Mouse (Mus musculus) c-Kit-positive CD71-positive TER-119-negative erythroid progenitor cells, embryonic 14.5 days (primary cell): ENCODE results near the gene Plscr3.
A peak's percentile ranks its signal among the peaks of the same experiment; 100 is the strongest.

Source experiments
- DNase-seq: peaks from one replicate; pipeline ENCODE4 v3.0.0-alpha.2; 2013; ENCODE audit warnings: low read depth

Gene Plscr3

DNA sequence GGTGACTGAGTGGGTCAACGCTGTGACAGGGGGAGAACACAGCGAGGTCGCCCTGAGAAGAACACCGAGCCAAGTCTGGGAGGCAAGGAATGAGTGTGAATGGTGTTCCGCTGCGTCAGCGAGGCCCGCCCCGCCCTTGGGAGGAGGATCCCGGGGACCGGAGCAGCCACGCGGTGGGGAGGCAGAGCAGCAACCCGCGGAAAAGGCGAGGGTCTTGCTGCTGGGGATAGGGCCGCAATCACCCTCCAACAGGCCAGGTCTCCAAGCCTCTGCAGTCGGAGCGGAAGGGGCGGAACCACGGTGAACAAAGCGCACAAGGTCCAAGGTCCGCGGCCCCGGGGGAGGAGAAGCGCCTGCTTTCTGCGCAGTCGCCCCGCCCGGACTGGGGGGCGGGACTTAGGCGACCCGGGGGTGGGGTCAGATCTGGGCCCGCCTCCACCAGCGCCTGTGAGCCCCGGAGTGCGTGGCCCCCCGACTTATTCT lies at the start of gene Plscr3:
Plscr3 (plus strand) TSS at position 179 of the 483 bp plus-strand sequence.
- DNase-seq, result peak; percentile 79

DNA sequence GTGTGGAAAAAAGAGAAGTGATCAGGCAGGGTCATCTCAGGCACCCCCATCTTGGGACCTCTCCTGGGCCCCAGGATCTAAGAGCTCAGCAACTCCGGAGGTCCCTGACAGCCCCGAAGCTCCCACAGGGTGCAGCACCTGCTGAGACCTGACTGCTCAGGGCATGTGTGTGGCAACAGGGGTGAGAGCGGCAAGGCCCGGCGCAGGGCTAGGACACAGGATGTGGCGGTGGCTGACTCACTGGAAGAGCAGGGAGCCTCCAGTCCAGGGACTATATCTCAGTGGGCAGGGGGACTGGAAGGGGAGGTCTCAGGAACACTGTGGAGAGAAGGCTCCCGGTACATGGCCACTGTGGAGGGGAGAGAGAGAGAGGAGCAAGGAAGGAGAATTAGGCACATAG lies 48.3 kb upstream of the Plscr3 start:
- no peak for DNase-seq

DNA sequence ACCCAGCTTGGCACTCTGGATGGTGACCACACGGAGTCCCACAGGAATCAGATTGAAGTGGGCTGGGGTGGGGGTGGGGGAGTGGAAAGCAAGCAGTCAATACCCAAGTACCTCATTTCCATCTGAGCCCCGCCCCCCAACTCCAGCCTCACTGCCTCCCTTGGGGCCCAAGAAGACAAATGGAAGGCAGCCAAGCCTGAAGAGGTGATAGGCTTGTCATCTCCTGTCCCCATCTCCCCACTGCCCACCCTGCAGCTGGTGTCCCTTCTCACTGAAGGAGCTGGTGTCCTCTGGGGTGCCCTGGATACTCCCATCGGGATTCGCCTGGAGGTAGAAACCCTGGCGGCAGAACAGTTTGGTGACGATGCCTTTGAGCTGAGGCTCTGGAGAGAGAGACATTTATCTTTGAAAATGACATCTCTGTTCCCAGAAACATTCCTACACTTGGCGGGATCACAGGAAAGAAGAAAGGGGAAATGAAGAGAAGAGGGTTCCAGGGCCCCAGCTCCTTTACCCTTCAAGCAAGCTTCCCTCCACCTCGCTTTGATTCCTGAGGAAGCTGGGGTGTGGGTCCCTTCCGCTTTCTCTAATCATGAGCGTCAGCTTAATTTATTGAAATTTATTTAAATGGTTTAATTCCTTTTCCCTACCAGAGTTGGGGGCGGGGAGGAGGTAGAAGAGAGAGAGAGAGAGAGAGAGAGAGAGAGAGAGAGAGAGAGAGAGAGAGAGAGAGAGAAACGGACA lies 46.6 kb upstream of the Plscr3 start:
- DNase-seq, result no peak

DNA sequence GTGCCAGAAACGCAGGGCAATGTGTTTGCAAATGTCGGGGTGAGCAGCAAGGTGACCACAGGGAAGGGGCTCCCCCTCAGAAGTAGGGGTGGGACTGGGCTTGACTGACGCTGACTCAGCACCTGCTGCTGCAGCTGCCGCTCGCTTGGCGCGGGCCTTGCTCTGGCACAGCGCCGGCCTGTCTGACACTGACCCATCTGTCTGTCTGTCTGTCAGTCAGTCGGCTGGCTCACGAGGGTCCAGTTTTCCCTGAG lies 46.1 kb upstream of the Plscr3 start:
- no peak for DNase-seq

DNA sequence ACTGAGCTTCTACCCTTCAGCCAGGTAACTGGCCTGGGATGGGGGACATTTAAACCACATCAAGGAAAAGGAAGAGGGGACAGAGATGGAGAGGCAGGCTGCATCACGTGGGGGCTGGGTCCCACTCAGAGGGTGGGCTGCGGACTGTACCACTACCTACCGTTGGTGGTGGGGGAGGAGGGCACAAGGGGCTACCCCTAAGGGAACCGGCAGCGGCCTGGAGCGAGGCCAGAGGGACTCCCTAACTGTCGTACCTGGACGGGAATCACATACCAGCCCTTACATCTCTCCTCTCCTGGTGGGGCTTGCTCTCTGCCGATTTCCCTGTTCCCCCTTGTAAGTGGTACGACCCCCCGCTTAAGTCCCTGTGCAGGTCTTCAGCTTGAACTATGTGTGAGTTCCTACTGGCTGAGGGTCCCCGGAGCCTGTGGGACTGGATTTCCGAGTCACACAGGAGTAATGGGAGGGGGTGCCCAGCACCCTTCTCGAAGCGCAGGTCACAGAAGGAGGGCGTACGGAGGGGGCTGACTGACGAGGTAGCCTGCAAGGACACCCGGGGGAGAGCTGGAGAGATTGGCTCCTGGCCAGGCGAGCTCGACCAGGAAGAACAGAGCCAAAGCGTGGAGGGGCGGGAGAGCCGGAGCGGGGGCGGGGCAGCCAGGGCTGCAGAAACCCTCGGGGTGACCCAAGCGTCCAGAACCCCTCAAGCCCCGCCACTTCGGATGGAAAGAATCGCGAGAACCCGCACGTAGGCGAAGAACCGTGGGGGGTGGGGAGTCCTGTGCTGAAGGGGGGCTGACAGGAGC lies 45.6 kb upstream of the Plscr3 start:
- no peak for DNase-seq

DNA sequence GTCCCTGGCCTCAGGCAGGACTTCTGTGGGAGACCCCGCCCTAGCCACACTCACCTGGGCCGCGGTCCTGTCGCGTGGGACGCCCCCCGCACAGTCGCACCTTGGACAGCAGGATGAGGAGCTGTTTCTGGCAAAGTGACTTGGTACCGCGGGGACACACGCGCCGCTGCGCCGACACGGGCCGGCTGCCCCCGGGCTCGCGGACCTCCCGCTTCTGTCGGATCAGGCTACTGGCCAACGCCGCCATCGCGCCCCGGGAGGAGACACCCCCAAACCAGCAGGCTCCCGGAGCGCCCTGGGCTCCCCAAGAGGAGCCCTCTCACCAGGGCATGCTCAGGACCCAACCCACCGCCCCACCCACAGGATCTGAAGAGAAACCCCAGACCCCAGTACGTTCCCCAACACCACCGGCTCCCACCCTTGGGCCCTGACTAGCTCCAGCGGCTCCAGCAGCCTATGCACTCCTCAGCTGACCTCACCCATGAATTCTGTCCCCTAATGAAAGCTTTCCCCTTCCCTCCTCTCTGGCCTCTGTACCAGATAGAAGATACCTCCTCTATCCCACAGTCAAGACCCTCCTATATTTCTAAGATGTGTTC lies 44.7 kb upstream of the Plscr3 start, which contains the start of gene Fgf11:
Fgf11 (minus strand) TSS at position 479 of the 599 bp plus-strand sequence.
- no peak for DNase-seq

DNA sequence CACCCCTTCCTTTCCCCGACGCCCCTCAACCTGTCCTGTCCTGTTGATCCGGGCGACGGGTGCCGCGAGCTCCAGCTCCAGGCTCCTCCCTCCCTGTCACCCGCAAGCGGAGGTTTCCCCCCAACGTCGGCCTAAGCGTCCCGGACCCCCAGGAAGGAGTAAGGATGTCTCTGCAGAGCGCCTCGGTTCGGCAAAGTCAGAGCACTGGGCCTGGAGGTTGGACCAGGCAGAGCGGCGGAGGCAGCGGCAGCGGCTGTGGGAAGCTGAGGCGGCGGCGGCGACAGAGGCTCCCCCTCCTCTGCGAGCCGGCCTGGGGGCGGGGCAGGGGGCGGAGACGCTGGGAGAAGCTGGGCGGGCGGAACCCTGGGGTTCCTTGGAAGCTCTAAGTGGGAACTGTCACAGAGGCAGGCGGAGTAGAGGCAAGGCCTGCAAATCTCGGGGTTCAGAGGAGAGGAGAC lies 43.5 kb upstream of the Plscr3 start:
- DNase-seq, result peak; percentile 34

DNA sequence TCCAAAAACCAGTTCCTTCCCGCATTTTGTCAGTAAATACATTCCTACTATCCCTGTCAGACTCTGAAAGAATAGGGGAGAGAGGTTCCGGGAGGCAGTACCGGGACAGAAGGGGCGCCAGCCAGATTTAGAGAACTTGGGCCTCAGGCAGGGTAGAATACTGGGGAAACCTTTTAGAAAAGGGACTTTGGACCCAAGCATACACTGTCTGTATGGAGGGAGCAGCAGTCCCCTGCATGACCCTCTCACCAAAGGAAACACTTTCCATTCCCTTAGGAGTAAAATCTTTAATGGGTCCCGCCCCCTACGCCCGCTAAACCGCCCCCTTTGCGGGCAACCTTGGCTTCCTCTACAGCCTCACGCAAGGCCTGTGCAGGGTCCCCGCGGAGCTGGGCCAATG lies 42.8 kb upstream of the Plscr3 start:
- DNase-seq, result no peak

DNA sequence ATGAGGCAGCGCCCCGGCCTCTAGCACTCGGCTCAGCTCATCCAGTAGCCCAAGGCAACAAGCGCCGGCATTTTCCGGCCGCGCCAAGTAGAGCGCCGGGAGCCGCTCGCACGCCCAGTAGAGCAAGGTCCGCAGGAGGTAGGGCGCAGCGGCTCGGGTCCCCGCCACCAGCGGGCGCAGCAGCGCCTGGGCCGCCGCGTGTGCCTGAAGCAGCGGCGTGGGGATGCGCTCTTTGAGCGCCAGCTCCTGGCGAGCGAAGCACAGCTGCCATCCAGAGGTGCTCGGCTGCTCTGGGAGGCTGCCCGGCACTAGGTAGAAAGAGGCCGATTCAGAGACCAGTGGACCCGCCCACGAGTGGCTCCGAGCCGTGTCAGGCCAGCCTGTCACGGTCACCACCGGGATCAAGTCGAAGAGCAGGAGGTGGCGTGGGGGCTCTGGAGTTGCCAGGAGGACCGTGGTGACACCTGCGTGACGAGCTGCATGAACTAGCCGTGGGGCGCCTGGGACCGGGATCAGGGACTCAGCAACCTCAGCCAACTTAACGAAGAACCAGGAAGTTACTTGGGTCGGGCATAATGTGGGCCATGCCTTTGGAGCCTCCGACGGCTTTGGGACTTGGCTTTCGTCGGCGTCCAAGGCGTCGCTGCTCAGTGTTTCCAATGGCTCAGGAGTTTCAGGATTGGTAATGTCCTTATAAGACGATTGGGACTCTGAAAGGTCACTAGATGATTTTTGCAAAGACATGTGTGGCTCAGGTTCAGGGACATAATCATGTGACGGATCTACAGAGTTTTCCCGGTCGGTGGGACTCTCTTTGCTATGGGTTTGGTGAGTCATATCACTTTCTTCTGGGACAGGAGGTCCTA lies 42.2 kb upstream of the Plscr3 start:
- peak; percentile 42 for DNase-seq

DNA sequence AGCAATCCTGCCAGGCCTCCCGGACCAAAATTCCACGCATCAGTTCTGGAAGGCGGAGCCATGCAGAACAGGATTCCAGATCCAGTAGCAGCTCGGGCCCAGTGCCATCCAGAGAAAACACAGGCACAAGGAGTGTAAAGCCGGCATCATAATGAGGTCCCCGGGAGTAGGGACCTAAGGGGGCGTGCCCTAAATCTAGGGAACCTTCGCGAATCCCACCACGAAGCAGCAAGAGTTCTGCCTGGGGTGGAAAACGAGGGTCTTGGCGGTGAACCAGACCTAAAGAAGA lies 41.6 kb upstream of the Plscr3 start:
- no peak for DNase-seq

DNA sequence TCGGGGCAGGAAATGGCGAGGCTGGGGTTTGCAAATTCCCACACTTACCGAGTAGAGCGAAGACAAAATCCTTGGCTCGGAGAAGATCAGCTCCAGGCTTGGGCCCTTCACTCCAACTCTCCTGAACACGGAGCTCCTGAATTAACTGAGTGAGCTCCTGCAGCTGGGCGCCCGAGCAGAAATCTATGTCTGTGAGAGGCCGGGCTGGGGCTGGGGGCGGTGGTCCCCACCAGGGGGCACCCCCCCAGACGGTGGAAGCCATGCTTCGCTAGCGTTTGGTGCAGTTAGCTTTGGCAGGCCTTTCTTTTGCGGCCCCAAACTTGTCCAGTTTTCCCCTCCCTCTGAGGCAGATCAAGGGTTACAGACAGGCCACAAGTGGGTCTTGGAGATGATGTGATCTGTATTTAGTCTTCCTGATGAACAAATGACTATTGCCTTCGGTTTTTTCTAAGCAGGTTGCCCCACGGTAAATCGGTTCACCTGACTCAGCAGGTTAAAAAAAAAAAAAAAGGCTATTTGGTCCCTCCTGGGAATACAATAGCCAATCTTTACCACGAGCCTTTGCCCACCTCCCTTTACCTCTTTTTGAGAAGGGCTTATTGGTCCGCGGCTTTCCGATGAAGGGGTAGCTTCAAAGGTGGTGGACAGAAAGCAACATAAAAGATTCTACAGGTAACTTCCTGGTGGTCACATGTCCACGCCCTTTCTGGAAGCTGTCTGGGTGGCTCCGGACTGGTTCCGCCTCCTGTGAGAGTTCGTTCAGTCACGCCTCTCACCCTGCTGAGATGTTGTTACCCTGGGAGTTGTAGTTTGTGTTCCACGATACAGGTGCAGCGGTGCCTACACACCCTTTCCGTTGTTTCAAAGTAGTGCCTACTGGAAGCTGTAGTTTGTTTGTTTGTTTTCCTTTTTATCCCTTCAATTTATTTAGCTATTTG lies 40.9 kb upstream of the Plscr3 start, which contains the start of gene Tmem102:
Tmem102 (minus strand) TSS at position 653 of the 938 bp plus-strand sequence.
- DNase-seq, result no peak

DNA sequence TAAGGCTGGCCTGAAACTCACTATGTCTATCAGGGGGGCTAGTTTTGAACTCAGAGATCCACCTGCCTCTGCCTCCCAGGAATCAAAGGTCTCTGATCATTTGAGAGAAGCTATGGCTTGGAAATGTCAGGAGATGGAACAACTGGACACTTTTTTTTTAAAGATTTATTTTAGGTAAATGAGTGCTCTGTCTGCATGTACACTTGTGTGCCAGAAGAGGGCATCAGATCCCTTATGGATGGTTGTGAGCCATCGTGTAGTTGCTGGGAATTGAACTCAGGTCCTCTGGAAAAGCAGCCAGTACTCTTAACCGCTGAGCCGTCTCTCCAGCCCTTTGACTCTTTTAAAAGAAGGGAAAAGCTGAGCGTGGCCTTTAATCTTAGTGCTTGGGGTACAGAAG lies 39.8 kb upstream of the Plscr3 start:
- no peak for DNase-seq

DNA sequence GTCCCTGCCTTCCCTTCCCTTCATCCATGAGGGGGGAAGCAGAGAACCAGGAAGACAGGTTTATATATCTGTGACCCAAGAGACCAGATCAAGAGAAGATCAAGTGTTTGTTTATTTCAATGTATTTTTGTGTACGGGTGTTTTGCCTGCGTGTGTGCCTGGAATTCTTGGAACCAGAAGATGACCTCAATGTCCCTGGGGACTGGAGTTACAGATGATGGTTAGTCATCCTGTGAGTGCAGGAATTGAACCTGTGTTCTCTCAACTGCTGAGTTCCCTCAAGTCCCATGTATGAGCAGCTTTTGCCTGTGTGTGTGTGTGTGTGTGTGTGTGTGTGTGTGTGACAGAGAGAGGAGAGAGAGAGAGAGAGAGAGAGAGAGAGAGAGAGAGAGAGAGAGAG lies 38.5 kb upstream of the Plscr3 start:
- no peak for DNase-seq

DNA sequence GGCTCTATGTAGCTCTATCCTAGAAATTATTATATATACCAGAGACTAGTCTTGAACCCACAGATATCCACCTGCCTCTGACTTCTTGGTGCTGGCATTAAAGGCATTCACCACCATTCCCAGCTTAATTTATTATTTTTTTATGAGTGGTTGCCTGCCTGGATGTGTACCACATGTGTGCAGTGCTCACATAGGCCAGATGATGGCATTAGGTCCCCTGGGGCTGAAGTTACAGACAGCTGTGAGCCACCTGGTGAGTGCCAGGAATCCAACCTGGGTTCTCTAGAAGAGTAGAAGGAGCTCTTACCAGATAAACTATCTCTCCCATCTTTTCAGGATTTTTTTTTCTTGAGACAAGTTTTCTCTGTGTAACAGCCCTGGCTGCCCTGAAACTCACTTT lies 35.9 kb upstream of the Plscr3 start:
- DNase-seq, result no peak

DNA sequence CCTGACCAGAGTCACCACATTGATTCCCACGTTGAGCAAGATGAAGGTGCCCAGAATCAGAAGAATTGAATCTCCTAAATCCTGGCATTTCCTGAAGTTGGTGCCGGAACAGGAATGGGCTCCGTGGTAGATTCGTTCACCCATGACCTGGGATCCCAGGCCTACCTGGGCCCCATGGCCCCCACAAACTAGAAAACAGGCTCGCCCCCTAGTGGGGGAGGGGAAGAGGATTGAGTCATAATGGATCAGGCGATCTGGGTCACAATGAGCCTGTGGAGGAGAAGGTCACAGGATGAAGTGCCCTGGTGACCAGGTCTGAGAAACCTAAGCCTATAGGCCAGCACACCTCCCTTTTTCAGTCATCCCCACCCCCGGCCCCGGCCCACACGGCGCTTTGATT lies 31.0 kb upstream of the Plscr3 start, which contains the start of gene Gm39566:
Gm39566 (minus strand) TSS at position 144 of the 400 bp plus-strand sequence.
- no peak for DNase-seq

DNA sequence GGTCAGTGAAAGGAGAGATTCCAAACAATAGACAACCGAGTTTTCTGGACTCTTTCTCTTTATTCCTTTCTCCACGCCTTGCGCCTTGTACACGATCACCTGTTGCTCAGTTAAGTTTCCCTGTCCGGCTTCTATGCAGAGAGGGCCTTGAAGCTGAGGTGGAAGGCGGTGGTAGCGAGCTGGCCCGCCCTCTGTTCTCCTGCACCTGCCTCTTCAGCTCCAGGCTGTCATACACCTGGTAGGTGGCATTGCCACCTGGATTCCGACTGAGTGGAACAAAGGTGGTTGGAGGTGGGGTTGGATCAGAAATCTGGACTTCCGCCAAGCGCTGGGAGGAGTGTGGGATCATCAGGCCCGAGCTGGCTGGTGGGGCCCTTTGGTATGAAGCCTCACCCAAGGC lies 29.7 kb upstream of the Plscr3 start:
- DNase-seq, result no peak

DNA sequence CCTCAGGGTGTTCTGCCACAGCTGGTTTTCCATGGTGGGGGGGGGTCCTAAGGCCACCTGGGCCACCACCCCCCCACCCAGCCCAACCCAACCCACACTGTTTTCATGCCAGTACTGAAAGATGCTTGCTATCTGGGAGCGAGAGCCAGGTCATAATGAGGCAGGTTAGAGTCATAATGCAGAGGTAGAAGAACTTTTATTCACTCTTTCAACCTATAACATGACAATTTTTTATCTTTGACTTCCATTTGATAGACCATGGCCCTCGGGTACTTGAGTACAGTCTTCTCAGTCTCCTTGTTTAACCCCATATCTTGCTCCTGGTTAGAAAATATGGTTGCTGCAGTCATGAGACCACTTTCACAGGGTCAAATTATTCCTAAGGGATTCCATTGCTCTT lies 27.8 kb upstream of the Plscr3 start, which contains the start of gene Spem2:
Spem2 (minus strand) TSS at position 101 of the 400 bp plus-strand sequence.
- DNase-seq, result no peak

DNA sequence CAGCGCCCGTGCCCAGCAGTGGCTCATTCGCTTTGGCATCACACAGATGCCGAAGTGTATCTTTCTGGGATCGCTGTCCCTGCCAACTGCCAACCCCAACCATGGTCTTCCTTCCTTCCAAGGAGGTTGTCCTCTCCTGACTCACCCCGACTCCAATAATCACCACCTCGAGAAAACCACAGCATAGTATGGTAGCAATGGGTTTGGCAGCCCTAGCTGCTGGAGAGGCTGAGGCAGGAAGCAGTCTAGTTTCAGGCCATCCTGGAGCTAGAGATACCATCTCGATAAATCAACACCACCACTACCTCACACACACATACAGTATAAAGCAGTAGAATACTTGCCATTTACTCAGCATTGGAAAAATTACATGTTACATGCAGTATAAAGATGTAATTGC lies 27.3 kb upstream of the Plscr3 start:
- no peak for DNase-seq

DNA sequence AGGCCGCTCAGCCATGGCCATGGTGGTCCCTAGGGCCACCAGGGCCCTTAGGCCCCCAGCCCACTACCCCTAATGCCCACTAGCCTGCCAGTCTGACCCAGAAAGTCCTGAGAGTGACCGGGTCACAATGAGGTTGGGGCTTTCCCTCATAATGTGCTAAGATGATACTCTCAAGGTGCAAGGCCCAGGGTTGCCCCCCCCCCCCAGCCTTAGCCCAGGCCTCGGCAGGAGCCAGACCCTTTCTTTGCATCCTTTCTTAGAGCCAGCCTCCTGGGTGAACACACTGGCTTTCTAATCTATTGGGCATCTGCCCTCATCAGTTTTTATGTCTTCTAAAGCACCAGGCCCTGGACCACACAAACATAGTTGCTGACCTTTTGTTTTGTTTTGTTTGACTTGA lies 24.1 kb upstream of the Plscr3 start, which contains the start of gene Spem1:
Spem1 (minus strand) TSS at position 101 of the 400 bp plus-strand sequence.
- DNase-seq, result no peak

DNA sequence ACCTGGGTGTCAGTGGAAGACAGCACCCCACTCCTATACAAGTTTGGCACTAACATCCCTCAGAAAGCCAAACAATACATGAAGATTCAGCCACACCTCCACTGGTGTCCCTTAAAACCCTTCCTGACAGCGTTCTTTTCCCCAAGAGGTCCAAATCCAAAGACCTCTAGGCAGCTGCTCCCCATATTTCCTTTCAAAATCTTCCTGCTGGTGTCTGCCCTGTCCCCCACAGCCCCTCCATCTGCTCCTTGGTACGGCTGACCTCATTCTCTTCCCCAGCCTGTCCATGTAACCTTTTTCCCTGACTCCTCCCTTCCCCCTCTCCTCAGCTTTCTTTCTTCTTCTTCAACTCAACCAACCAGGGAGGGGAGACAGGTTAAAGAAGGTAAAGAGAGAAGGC lies 22.7 kb upstream of the Plscr3 start:
- no peak for DNase-seq

DNA sequence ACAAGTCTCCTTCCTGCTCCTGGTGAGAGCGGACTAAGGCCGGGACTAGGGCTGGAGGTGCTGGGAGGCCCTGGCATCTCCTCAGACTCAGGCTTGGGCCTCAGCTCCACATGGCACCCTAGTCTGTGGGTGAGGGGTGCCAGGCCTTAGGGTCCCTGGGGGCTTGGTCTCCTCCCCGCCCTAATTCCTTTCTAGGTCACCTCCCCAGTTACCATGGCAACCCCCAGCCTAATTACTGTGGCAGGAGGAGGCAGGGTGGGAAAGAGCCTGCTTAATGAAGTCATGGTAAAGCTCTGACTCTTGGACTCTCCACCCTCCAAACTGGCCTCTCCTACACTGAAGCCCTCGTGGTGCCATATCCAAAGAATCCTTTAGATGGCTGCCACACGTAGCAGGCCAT lies 17.3 kb upstream of the Plscr3 start:
- no peak for DNase-seq
